Mouse (Mus musculus): ENCODE data around the gene Cttnbp2. TPM values are rescaled to one million over a fixed set of nuclear protein-coding genes. Genes with fewer than 3 reads are reported as not detected.

Cttnbp2 gene
- polyA plus RNA-seq, 1 experiment from 2014 or later: 62.7 TPM

DNA sequence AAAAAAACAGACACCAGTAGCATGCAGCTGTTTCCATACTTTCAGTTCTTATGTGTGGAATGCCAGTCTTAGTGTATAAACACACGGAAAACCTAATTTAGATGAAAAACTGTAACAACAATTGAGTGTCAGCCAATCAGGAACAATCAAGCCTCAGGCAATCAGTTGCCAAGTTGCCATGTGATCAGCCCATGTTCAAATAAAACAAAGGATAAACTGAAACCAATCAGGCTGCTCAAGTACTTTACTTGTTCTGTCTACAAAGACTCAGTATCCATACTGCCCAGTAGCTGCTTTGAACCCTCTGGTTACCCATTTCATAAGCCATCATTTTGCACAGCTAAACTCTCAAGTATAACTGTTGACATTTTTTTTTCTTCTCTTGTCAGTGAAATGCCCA is 21.7 kb downstream of the Cttnbp2 start:
- Histone ChIP-seq H3K27me3 (replicated peaks) (no peaks in the 10 kb centered on the region), H3K4me2 (no peak overlapping the region), H3K9me3 (no peaks in the 10 kb centered on the region), H3K36me3 (replicated peaks) (peaks cover 6% of the 10 kb centered on the region; the same call in 1 of the 2 replicates), H3K4me3 (no peak overlapping the region), H3K4me1 (no peaks in the 10 kb centered on the region), H3K27ac (no peak overlapping the region), H3K9ac (no peak overlapping the region)
- ATAC-seq (replicated peaks): no peak
- 57% methylated on average over 1 of the region's 1 CpGs for WGBS

DNA sequence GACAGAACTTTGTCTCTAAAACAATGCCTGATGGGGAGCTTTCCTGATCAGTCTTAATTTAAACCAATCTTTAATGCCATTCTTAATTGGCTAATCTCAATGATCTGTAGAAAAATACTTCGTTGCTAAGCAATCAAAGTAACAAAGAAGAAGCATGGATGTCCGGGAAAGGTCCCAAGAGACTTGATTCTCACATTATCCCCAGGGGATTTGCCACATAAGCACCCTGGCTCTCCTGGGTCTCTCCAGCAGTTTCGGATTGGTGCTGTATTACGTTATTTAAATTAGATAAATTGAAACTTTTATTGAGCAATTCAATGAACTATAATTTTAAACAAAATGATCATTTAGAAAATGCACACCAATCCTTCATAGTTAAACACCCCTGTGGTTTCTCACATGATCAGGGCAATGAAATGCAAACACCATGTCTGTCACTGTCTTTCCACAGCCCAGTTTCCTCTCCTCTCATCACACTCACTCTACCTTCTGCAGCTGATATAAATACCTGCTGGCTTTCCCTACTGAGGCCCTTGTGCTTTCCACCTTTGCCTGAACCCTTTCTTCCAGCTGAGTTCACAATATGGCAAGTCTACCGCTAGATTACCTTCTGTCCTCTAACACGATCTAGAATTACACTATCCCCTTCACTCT is 22.3 kb downstream of the Cttnbp2 start:
- Histone ChIP-seq H3K4me3 (no peak overlapping the region), H3K4me2 (no peak overlapping the region), H3K27ac (no peak overlapping the region), H3K36me3 (replicated peaks) (peaks cover 6% of the 10 kb centered on the region; the same call in 1 of the 2 replicates), H3K27me3 (replicated peaks) (no peaks in the 10 kb centered on the region), H3K9me3 (no peaks in the 10 kb centered on the region), H3K4me1 (no peaks in the 10 kb centered on the region), H3K9ac (no peak overlapping the region)
- ATAC-seq (replicated peaks): 0 out of 2 replicates have a peak, but pooled peaks have one; percentile 29
- 45% methylated on average over 6 of the region's 6 CpGs for WGBS

DNA sequence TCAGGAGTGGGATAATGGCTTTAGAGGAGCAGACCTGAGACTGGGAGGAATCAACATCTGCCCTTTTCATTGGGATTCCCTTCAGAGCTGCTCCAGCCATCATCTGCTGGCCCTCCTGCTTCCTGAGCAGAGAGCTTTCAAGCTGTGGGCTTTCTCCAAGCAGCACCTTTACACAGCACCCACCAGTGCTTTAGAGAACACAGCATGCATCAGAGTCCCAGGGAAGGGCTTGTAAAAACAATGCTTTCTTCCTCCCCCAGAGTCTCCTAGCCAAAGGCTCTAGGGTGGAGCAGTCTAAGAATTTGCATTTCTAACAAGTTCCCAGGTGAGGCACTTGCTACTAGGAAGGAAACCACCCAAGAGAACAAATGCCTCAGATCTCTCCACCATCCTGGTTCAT is 29.6 kb downstream of the Cttnbp2 start:
- no peak overlapping the region for H3K9ac ChIP-seq
- peaks cover 4% of the 10 kb centered on the region; the same call in 1 of the 2 replicates for H3K4me1 ChIP-seq

DNA sequence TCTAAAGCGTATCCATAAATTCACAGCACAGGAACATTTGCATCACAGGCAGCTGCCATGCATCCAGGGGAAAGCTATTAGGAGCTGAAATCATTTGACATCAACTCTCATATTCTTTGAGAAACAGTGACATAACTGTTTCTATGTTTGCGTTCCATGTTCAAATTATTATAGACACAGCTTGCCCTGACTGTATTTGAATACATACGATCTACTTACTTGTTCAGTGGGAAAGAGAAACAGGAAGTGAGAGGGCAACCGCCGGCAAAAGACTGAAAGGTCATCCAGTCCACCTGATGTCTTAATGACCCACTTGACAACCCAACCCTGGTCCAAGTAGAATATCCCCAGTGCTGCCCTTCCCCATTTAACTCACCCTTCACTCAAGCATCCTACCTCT is 30.6 kb downstream of the Cttnbp2 start:
- H3K9me3 ChIP-seq: no peaks in the 10 kb centered on the region
- H3K9ac ChIP-seq: no peak overlapping the region
- no peak overlapping the region for H3K4me3 ChIP-seq
- no peaks in the 10 kb centered on the region for H3K27me3 ChIP-seq (replicated peaks)
- ATAC-seq (replicated peaks): no peak
- H3K4me2 ChIP-seq: no peak overlapping the region
- H3K4me1 ChIP-seq: peaks cover 4% of the 10 kb centered on the region; the same call in 1 of the 2 replicates
- H3K27ac ChIP-seq: no peak overlapping the region
- no peaks in the 10 kb centered on the region; the same call in 1 of the 2 replicates for H3K36me3 ChIP-seq (replicated peaks)
- 86% methylated on average over 5 of the region's 5 CpGs for WGBS

More for the DNA sequence above, 29.6 kb downstream of the Cttnbp2 start:
- no peak overlapping the region for H3K4me3 ChIP-seq
- H3K27ac ChIP-seq: 0 out of 2 replicates have a peak overlapping the region, but pooled peaks have one; percentile 20
- no peak for ATAC-seq (replicated peaks)
- H3K27me3 ChIP-seq (replicated peaks): no peaks in the 10 kb centered on the region
- peaks cover 3% of the 10 kb centered on the region; the same call in 1 of the 2 replicates for H3K36me3 ChIP-seq (replicated peaks)
- H3K9me3 ChIP-seq: no peaks in the 10 kb centered on the region
- no peak overlapping the region for H3K4me2 ChIP-seq

DNA sequence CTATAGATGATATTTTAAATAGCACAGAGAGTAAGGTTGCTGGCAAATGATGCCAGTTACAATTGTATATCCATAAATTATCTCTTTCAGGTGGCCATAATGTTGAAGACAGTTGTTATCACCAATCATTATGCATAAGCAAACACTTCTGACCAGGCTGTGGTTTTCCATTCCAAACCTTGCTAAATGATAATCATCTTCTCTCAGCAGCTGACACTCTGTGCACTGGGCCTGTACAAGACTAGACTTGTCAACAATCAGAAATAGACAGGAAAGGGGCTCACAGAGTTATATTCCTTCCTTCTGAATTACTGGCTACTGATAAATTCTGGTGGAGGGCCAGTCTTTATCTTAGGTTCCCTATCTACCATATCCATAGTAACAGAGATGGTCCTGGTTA is 32.1 kb downstream of the Cttnbp2 start:
- ATAC-seq (replicated peaks): no peak
- no peaks in the 10 kb centered on the region for H3K36me3 ChIP-seq (replicated peaks)
- no peak overlapping the region for H3K27ac ChIP-seq
- H3K4me3 ChIP-seq: no peak overlapping the region
- H3K9me3 ChIP-seq: no peaks in the 10 kb centered on the region
- peaks cover 4% of the 10 kb centered on the region; the same call in 1 of the 2 replicates for H3K4me1 ChIP-seq
- H3K9ac ChIP-seq: no peak overlapping the region
- H3K27me3 ChIP-seq (replicated peaks): no peaks in the 10 kb centered on the region
- H3K4me2 ChIP-seq: no peak overlapping the region

DNA sequence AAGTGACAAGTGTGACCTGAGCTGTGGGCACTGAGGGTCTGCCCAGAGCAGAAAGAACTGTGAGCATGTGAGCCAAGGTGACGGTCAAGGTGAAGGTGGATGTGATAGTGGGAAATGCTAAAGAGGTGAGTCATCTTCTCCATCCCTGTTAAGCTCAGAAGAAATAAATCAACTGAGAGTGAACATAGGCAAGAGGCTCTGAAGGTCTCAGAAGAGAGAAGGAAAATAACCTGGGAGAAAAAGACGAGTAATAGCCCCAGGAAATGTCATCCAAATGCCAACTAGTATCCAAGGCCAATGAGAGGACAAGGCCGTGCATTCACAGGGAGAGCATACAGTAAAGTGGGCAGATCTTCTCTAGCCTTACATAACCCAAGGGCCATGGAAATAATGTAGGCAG is 32.9 kb downstream of the Cttnbp2 start:
- no peak for ATAC-seq (replicated peaks)
- WGBS: 85% methylated on average over 3 of the region's 3 CpGs
- H3K9ac ChIP-seq: no peak overlapping the region
- no peaks in the 10 kb centered on the region for H3K9me3 ChIP-seq
- peaks cover 4% of the 10 kb centered on the region; the same call in 1 of the 2 replicates for H3K4me1 ChIP-seq
- no peak overlapping the region for H3K4me3 ChIP-seq
- no peaks in the 10 kb centered on the region for H3K36me3 ChIP-seq (replicated peaks)
- H3K27me3 ChIP-seq (replicated peaks): no peaks in the 10 kb centered on the region
- H3K4me2 ChIP-seq: no peak overlapping the region
- no peak overlapping the region for H3K27ac ChIP-seq

DNA sequence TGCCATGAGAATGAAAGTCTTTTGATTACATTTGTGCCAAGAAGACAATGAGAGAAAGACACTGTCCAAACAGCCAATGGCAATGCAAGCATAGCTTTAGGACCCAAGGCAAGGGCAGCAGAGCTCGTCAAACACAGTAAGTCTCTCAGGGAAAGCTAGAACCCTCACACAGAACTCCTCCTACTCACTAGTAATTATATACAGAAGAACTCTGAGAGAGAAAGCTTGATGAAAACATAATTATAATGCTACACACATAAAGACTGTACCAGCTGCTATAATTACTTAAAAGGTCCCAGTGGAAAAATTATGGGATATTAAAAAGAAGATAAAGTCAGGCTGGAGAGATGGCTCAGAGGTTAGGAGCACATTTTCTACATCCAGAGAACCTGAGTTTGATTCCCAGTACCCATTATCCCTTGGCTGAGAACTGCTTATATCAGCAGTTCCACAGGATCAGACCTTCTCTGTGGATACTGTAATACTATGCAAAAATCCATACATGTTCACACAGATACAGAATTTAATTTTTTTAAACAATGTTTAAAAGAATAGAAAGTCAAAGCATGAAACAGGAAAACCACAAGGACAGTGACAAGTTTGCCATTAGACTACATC is 37.2 kb downstream of the Cttnbp2 start:
- Histone ChIP-seq H3K4me2 (no peak overlapping the region), H3K4me1 (no peaks in the 10 kb centered on the region), H3K27ac (no peak overlapping the region), H3K9ac (no peak overlapping the region), H3K9me3 (no peaks in the 10 kb centered on the region), H3K27me3 (replicated peaks) (no peaks in the 10 kb centered on the region), H3K36me3 (replicated peaks) (no peaks in the 10 kb centered on the region), H3K4me3 (no peak overlapping the region)
- WGBS: 35% methylated on average over 1 of the region's 1 CpGs
- no peak for ATAC-seq (replicated peaks)

DNA sequence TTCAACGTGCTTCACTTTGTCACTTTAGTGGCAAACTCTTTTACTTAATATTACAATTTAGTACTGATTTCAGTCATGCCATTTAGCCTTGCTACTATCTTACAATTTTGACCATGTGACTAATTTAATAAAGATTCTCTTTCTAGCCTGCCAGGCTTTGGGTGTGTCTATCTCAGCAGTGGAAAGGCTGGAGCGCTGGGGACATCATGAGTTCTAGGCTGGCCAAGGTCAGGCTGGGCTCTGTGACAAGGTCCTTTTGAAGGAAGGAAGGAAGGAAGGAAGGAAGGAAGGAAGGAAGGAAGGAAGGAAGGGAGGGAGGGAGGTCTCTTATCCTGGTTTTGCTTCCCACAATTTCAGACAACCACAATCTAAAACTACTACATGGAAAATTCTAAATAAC is 39.7 kb downstream of the Cttnbp2 start:
- Histone ChIP-seq H3K27me3 (replicated peaks) (no peaks in the 10 kb centered on the region), H3K9ac (no peak overlapping the region), H3K4me1 (no peaks in the 10 kb centered on the region), H3K36me3 (replicated peaks) (no peaks in the 10 kb centered on the region), H3K4me2 (no peak overlapping the region), H3K27ac (no peak overlapping the region), H3K4me3 (no peak overlapping the region), H3K9me3 (no peaks in the 10 kb centered on the region)
- ATAC-seq (replicated peaks): no peak
- WGBS: 75% methylated on average over 2 of the region's 2 CpGs

DNA sequence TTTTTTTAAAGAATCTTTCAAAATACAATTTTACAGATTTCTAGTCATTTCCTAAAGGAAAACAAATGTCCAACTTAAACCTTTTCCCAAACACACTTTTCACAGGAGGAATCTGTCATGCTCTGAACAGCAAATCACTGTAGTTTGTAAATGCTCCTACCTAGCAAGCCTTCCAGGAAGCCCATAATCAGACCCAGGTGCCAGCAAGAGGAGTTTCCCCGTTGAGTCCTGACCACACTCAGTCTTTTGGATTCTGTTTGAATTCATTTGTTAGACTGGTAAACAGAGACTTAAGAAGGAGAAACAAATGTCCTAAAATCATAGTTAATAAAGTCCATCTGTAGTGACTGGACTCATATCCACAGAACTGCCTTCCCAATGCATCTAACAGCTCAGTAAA is 40.1 kb downstream of the Cttnbp2 start:
- no peak for ATAC-seq (replicated peaks)
- Histone ChIP-seq H3K9ac (no peak overlapping the region), H3K4me2 (no peak overlapping the region), H3K4me1 (no peaks in the 10 kb centered on the region), H3K27ac (no peak overlapping the region), H3K27me3 (replicated peaks) (no peaks in the 10 kb centered on the region), H3K36me3 (replicated peaks) (no peaks in the 10 kb centered on the region), H3K4me3 (no peak overlapping the region), H3K9me3 (no peaks in the 10 kb centered on the region)
- 83% methylated on average over 1 of the region's 1 CpGs for WGBS

DNA sequence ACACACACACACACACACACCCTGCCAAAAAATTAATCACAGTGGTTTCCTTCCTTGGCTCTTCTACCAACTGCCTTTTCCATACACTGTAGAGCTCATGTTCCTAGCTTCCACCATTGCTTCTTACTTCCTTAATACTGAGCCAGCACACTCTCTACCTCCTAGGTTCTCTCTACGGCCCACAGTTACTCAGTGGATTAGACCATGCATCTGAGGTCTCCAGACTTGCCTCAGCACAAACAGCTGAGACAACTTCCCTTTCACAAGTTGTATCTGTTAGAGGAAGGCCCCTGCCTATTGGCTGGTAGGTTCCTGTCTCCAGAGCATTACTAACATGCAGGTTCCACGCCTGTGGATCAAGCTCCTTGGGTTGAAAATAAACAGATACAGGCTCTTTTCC is 45.4 kb downstream of the Cttnbp2 start:
- Histone ChIP-seq H3K27me3 (replicated peaks) (no peaks in the 10 kb centered on the region), H3K9ac (no peak overlapping the region), H3K4me3 (no peak overlapping the region), H3K4me2 (no peak overlapping the region), H3K27ac (no peak overlapping the region), H3K36me3 (replicated peaks) (no peaks in the 10 kb centered on the region), H3K4me1 (peaks cover 14% of the 10 kb centered on the region), H3K9me3 (no peaks in the 10 kb centered on the region)
- 73% methylated on average over 2 of the region's 2 CpGs for WGBS
- no peak for ATAC-seq (replicated peaks)

DNA sequence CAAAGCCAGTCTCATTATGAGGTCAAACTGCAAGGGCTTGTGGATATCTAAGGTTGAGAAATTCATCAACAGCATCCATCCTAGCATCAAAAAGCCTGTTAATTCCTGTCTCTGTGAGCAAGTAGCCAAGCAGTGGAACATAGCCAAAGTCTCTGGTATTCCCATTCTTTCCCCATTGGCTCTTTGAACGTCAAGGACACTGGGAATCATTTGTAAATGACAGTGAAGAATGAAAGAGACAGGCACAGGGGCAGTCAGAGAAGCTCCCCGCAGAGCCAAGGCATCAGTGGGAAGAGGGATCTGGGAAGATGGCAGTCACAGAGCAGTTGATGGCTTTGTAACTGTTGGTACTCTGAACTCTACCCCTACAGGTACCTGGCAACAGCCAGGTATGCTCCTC is 46.9 kb downstream of the Cttnbp2 start:
- no peak overlapping the region for H3K27ac ChIP-seq
- 38% methylated on average over 2 of the region's 2 CpGs for WGBS
- peaks cover 14% of the 10 kb centered on the region for H3K4me1 ChIP-seq
- H3K9me3 ChIP-seq: no peaks in the 10 kb centered on the region
- no peak for ATAC-seq (replicated peaks)
- no peaks in the 10 kb centered on the region for H3K27me3 ChIP-seq (replicated peaks)
- no peak overlapping the region for H3K4me2 ChIP-seq
- no peak overlapping the region for H3K4me3 ChIP-seq
- H3K9ac ChIP-seq: no peak overlapping the region
- H3K36me3 ChIP-seq (replicated peaks): no peaks in the 10 kb centered on the region

DNA sequence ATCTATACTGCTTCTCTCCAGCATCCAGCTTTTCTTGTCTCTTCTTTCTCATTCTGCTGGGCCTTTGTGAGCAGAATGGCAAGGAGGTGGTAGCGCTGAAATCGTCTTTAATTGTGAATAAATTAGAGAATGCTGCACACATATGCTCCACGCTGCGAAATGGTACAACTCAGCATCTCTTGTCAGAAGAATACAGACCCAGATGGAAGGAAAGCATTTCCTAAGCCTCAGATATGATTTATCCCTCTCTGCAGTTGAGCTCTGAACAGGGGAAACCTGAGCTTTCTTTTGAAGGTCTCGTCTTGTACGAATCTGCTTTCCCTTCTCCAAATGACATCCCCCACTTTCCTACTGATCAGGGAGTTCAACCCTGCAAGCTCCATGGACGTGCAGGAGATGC is 48.4 kb downstream of the Cttnbp2 start:
- Histone ChIP-seq H3K36me3 (replicated peaks) (no peaks in the 10 kb centered on the region), H3K4me1 (peaks cover 14% of the 10 kb centered on the region), H3K9ac (no peak overlapping the region), H3K4me3 (no peak overlapping the region), H3K4me2 (no peak overlapping the region), H3K27me3 (replicated peaks) (no peaks in the 10 kb centered on the region), H3K27ac (peak overlapping the region; percentile 31), H3K9me3 (no peaks in the 10 kb centered on the region)
- ATAC-seq (replicated peaks): 0 out of 2 replicates have a peak, but pooled peaks have one; percentile 18
- 54% methylated on average over 7 of the region's 7 CpGs for WGBS

DNA sequence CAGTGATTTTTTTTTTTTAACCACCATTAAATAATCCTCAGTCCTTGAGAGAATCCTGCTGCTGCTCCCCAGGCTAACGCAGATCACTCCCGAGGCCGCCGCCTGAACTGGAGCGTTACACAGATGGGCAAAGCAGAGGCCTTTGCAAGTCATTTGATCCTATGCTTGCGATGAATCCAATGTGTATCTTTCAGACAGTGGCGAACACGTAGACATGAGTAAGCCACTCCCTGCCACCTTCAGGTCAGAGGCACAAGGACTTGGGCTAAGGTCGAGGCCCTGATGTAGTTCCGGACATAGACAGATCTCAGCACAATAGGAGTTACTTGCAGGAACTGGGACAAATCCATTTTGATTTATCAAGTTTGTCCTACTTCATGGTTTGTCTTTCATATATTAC is 49.0 kb downstream of the Cttnbp2 start:
- Histone ChIP-seq H3K4me3 (no peak overlapping the region), H3K36me3 (replicated peaks) (no peaks in the 10 kb centered on the region), H3K9ac (no peak overlapping the region), H3K9me3 (no peaks in the 10 kb centered on the region), H3K27me3 (replicated peaks) (no peaks in the 10 kb centered on the region), H3K27ac (no peak overlapping the region), H3K4me1 (peaks cover 14% of the 10 kb centered on the region), H3K4me2 (no peak overlapping the region)
- 0 out of 2 replicates have a peak, but pooled peaks have one; percentile 34 for ATAC-seq (replicated peaks)
- 73% methylated on average over 10 of the region's 10 CpGs for WGBS
